Mouse (Mus musculus): ENCODE measurements around the gene Tmigd3. TPM values are rescaled to one million over a fixed set of nuclear protein-coding genes. Genes with fewer than 3 reads are reported as not detected.

Tmigd3 gene
- 0.44 and 0.48 TPM in 2 replicates for polyA plus RNA-seq (2015; fragmentation: Nextera tagmentation; extraction: Ambion mirVana)

GRCm38 (mm10) chr3:105870558-105870957 is at the start of gene Tmigd3, which contains the start of gene Adora3:
TSS of gene Tmigd3 (plus strand) at chr3:105870903.
TSS of gene Adora3 (plus strand) at chr3:105870858.
- Histone ChIP-seq H3K4me2 (replicated peaks; ENCODE audit: low read depth) (no peak within 1 kb of the TSS), H3K9ac (ENCODE audit: low read depth, low read length) (no peak within 1 kb of the TSS), H3K4me3 (ENCODE audit: low read depth, low read length) (no peak within 1 kb of the TSS), H3K36me3 (ENCODE audit: control insufficient read depth, insufficient read depth) (no peaks in the 10 kb centered on the region), H3K4me1 (replicated peaks; ENCODE audit: control insufficient read depth, insufficient read depth, low read length) (peaks cover 6% of the 10 kb centered on the region; the same call in 1 of the 2 replicates), H3K27ac (ENCODE audit: low read depth, low read length) (no peak within 1 kb of the TSS), H3K27me3 (replicated peaks; ENCODE audit: control insufficient read depth, insufficient read depth, low read length) (no peaks in the 10 kb centered on the region), H3K9me3 (ENCODE audit: control insufficient read depth) (no peaks in the 10 kb centered on the region)
- TF ChIP-seq CTCF (IDR thresholded peaks at IDR 0.05; ENCODE audit: low read depth), result no peak
- WGBS, result 87% methylated on average over 3 of the region's 3 CpGs
- no peak for ATAC-seq

GRCm38 (mm10) chr3:105821504-105821903 is 49.2 kb upstream of the Tmigd3 start:
- Histone ChIP-seq H3K9me3 (ENCODE audit: control insufficient read depth) (no peaks in the 10 kb centered on the region), H3K9ac (ENCODE audit: low read depth, low read length) (no peak overlapping the region), H3K4me2 (replicated peaks; ENCODE audit: low read depth) (no peak overlapping the region), H3K36me3 (ENCODE audit: control insufficient read depth, insufficient read depth) (no peaks in the 10 kb centered on the region), H3K4me1 (replicated peaks; ENCODE audit: control insufficient read depth, insufficient read depth, low read length) (no peaks in the 10 kb centered on the region), H3K27ac (ENCODE audit: low read depth, low read length) (no peak overlapping the region), H3K27me3 (replicated peaks; ENCODE audit: control insufficient read depth, insufficient read depth, low read length) (no peaks in the 10 kb centered on the region), H3K4me3 (ENCODE audit: low read depth, low read length) (no peak overlapping the region)
- ATAC-seq, result no peak
- TF ChIP-seq CTCF (IDR thresholded peaks at IDR 0.05; ENCODE audit: low read depth), result no peak
- 90% methylated on average over 3 of the region's 3 CpGs for WGBS

DNA sequence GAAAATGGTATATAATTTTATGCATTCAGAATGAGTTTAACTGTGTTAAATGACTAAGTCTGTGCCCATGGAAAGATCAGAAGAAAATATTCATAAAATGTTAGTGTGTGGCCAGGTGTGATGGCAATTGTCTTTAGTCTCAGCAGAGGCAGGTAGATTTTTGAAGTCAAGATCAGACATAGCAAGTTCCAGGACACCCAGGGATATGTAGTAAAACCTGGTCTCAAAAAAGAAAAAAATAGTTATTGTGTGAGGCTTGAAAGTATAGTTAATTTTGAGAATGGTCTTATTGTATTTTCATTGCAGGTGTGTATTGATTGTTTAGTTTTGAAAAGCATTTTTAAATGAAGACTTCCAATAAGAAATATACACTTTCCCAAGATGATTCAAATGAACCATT is 47.1 kb upstream of the Tmigd3 start:
- no peak for TF ChIP-seq CTCF (IDR thresholded peaks at IDR 0.05; ENCODE audit: low read depth)
- no peak overlapping the region for H3K27ac ChIP-seq (ENCODE audit: low read depth, low read length)
- H3K4me1 ChIP-seq (replicated peaks; ENCODE audit: control insufficient read depth, insufficient read depth, low read length), result no peaks in the 10 kb centered on the region
- no peaks in the 10 kb centered on the region for H3K9me3 ChIP-seq (ENCODE audit: control insufficient read depth)
- ATAC-seq, result no peak
- no peak overlapping the region for H3K9ac ChIP-seq (ENCODE audit: low read depth, low read length)
- H3K4me2 ChIP-seq (replicated peaks; ENCODE audit: low read depth), result no peak overlapping the region
- H3K36me3 ChIP-seq (ENCODE audit: control insufficient read depth, insufficient read depth), result no peaks in the 10 kb centered on the region
- H3K4me3 ChIP-seq (ENCODE audit: low read depth, low read length), result no peak overlapping the region
- no peaks in the 10 kb centered on the region for H3K27me3 ChIP-seq (replicated peaks; ENCODE audit: control insufficient read depth, insufficient read depth, low read length)

DNA sequence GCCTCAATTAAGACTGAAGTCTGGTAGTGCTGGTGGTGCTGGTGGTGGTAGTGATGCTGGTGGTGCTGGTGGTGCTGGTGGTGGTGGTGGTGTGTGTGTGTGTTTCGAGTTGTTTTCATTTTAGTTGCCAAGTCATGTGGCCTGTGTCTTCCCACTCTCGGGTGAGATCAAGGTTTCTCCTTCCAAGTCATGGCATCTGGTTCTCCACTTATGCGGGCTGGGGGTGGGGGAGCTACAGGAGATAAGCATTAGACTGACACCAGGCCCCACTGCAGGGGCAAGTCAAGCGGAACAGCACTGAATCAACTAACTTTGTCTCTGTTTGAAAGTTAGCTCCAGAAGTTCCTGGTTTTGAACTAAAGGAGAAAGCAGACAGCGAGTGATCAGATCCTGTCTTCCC is 46.6 kb upstream of the Tmigd3 start:
- TF ChIP-seq CTCF (IDR thresholded peaks at IDR 0.05; ENCODE audit: low read depth), result no peak
- H3K4me1 ChIP-seq (replicated peaks; ENCODE audit: control insufficient read depth, insufficient read depth, low read length), result no peaks in the 10 kb centered on the region
- H3K9ac ChIP-seq (ENCODE audit: low read depth, low read length), result no peak overlapping the region
- WGBS, result 53% methylated on average over 5 of the region's 5 CpGs
- H3K9me3 ChIP-seq (ENCODE audit: control insufficient read depth), result no peaks in the 10 kb centered on the region
- no peaks in the 10 kb centered on the region for H3K36me3 ChIP-seq (ENCODE audit: control insufficient read depth, insufficient read depth)
- H3K27me3 ChIP-seq (replicated peaks; ENCODE audit: control insufficient read depth, insufficient read depth, low read length), result no peaks in the 10 kb centered on the region
- no peak for ATAC-seq
- H3K27ac ChIP-seq (ENCODE audit: low read depth, low read length), result no peak overlapping the region
- H3K4me2 ChIP-seq (replicated peaks; ENCODE audit: low read depth), result no peak overlapping the region
- H3K4me3 ChIP-seq (ENCODE audit: low read depth, low read length), result no peak overlapping the region

- WGBS, result 70% methylated on average over 2 of the region's 2 CpGs
- TF ChIP-seq CTCF (IDR thresholded peaks at IDR 0.05; ENCODE audit: low read depth), result no peak
- H3K9me3 ChIP-seq (ENCODE audit: control insufficient read depth), result no peaks in the 10 kb centered on the region
- no peaks in the 10 kb centered on the region for H3K27me3 ChIP-seq (replicated peaks; ENCODE audit: control insufficient read depth, insufficient read depth, low read length)
- H3K36me3 ChIP-seq (ENCODE audit: control insufficient read depth, insufficient read depth), result no peaks in the 10 kb centered on the region
- no peaks in the 10 kb centered on the region for H3K4me1 ChIP-seq (replicated peaks; ENCODE audit: control insufficient read depth, insufficient read depth, low read length)
- H3K4me2 ChIP-seq (replicated peaks; ENCODE audit: low read depth), result no peak overlapping the region
- H3K9ac ChIP-seq (ENCODE audit: low read depth, low read length), result no peak overlapping the region
- H3K27ac ChIP-seq (ENCODE audit: low read depth, low read length), result no peak overlapping the region
- no peak overlapping the region for H3K4me3 ChIP-seq (ENCODE audit: low read depth, low read length)
- no peak for ATAC-seq
These were observed 46.0 kb upstream of the Tmigd3 start for GRCm38 (mm10) chr3:105824704-105825103.

DNA sequence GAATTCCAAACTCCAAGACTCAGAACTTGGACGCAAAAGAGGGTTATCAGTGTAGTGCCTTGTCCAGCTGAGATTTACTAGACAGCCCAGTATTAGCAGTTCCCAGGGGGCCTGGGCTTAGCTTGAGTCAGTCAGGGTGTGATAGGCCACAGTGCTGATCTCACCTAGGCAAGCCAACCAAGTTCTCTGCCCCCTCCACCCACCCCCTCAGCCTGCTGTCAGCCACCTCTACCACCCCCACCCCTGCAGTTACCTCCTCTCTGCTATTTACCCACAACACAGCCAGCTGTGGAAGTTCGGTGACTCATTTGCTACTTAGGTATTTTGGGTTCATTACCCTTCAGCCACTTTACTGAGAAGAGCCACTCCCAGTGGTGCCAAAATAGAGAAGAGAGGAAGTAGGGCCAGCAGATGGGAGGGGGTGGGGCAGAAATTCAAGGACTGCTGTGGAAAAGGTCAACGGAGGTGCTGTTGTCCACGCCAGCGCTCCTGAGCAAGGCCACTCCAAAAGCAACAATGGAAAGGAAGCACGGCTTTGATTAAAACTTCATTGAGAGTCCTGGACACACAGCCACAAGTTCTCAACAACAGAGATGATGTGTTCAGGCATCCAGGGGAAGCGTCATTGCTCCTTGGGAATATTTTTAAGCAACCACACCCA is 45.1 kb upstream of the Tmigd3 start:
- Histone ChIP-seq H3K4me2 (replicated peaks; ENCODE audit: low read depth) (no peak overlapping the region), H3K27me3 (replicated peaks; ENCODE audit: control insufficient read depth, insufficient read depth, low read length) (no peaks in the 10 kb centered on the region), H3K27ac (ENCODE audit: low read depth, low read length) (no peak overlapping the region), H3K9me3 (ENCODE audit: control insufficient read depth) (no peaks in the 10 kb centered on the region), H3K36me3 (ENCODE audit: control insufficient read depth, insufficient read depth) (no peaks in the 10 kb centered on the region), H3K4me1 (replicated peaks; ENCODE audit: control insufficient read depth, insufficient read depth, low read length) (no peaks in the 10 kb centered on the region), H3K9ac (ENCODE audit: low read depth, low read length) (no peak overlapping the region), H3K4me3 (ENCODE audit: low read depth, low read length) (no peak overlapping the region)
- 59% methylated on average over 7 of the region's 7 CpGs for WGBS
- TF ChIP-seq CTCF (IDR thresholded peaks at IDR 0.05; ENCODE audit: low read depth), result no peak
- no peak for ATAC-seq
